Mouse (Mus musculus) right cerebral cortex, adult 18-20 months (tissue): ENCODE data around the gene Ahdc1.

ENCODE experiments used
- DNase-seq: peaks from one replicate; pipeline ENCODE4 v3.0.0; 2022; ENCODE audit warnings: mixed read lengths

Gene Ahdc1

GRCm38 (mm10) chr4:133018263-133018798, 7.3 kb downstream of the Ahdc1 start:
- DNase-seq, result no peak

- DNase-seq, result no peak
These were observed 9.7 kb downstream of the Ahdc1 start for GRCm38 (mm10) chr4:133020721-133021120.

GRCm38 (mm10) chr4:133021181-133021671, 10.2 kb downstream of the Ahdc1 start:
- DNase-seq, result no peak

GRCm38 (mm10) chr4:133022217-133022616, 11.2 kb downstream of the Ahdc1 start:
- no peak for DNase-seq

GRCm38 (mm10) chr4:133022954-133023635, 12.0 kb downstream of the Ahdc1 start:
- no peak for DNase-seq

GRCm38 (mm10) chr4:133023636-133024035, 12.6 kb downstream of the Ahdc1 start:
- no peak for DNase-seq

GRCm38 (mm10) chr4:133024404-133024803, 13.3 kb downstream of the Ahdc1 start:
- DNase-seq, result no peak

GRCm38 (mm10) chr4:133024969-133025685, 14.1 kb downstream of the Ahdc1 start:
- DNase-seq, result no peak

- no peak for DNase-seq
These were observed 15.2 kb downstream of the Ahdc1 start for GRCm38 (mm10) chr4:133026272-133026671.

GRCm38 (mm10) chr4:133026826-133027375, 15.8 kb downstream of the Ahdc1 start:
- no peak for DNase-seq

- DNase-seq, result no peak
These were observed 16.7 kb downstream of the Ahdc1 start for GRCm38 (mm10) chr4:133027721-133028120.

- DNase-seq, result no peak
These were observed 17.1 kb downstream of the Ahdc1 start for GRCm38 (mm10) chr4:133028193-133028592.

GRCm38 (mm10) chr4:133028875-133029274, 17.8 kb downstream of the Ahdc1 start:
- no peak for DNase-seq

- DNase-seq, result no peak
These were observed 21.5 kb downstream of the Ahdc1 start for GRCm38 (mm10) chr4:133032410-133033095.

GRCm38 (mm10) chr4:133034478-133034877, 23.4 kb downstream of the Ahdc1 start:
- no peak for DNase-seq

- DNase-seq, result no peak
These were observed 24.4 kb downstream of the Ahdc1 start for GRCm38 (mm10) chr4:133035446-133035845.

GRCm38 (mm10) chr4:133035946-133036345, 24.9 kb downstream of the Ahdc1 start:
- DNase-seq, result no peak

- no peak for DNase-seq
These were observed 26.2 kb downstream of the Ahdc1 start for GRCm38 (mm10) chr4:133037293-133037692.

- no peak for DNase-seq
These were observed 26.7 kb downstream of the Ahdc1 start for GRCm38 (mm10) chr4:133037798-133038197.

- DNase-seq, result no peak
These were observed 27.6 kb downstream of the Ahdc1 start for GRCm38 (mm10) chr4:133038521-133039115.

GRCm38 (mm10) chr4:133039116-133039819, 28.2 kb downstream of the Ahdc1 start:
- DNase-seq, result no peak

GRCm38 (mm10) chr4:133039832-133040231, 28.8 kb downstream of the Ahdc1 start:
- DNase-seq, result no peak
